25 mouse cellular contexts compared by ENCODE assay signal in the genomic region with DNA sequence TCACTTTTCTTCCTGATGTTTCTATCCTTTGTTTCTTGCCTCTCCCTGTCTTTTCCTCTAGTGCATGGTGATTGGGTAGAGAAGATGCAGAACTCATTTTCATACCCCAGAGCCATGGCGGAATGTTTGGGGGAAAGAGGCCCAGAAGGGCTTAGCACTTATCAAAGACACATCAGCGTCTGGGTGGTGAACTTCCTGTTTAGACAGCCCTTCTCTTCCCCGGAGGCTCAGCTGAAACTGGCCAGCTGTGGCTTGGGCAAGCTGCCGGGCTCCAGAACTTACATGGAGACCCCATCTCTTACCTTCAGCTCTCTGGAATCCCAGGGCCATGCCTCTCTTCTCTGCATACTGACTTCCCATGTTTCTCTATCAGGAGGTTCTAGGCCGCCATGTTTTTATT. TPM values are rescaled to one million over a fixed set of nuclear protein-coding genes. Genes with fewer than 3 reads are reported as not detected.
DNase-seq lines count a peak whose midpoint lies in the region; ATAC-seq and TF ChIP-seq lines count a peak whose summit lies in the region.
"Had no signal": no experiment of that assay in that cellular context is flagged by ENCODE, and none has a peak within 500 bp of the region (broad histone marks: within the 10 kb centered on the region; RNA-seq: fewer than 3 reads in every experiment).

No protein-coding gene starts in this region.

- no peak overlapping the region for H3K4me3 ChIP-seq in CH12.LX (replicated peaks in 1 of 3; ENCODE audit: low read depth in 2 of 3, low read length in 2 of 3, poor library complexity in 1 of 3)
- no peak overlapping the region for H3K4me3 ChIP-seq in lung, embryonic 16.5 days (ENCODE audit: low read length)
- H3K4me3 ChIP-seq: embryonic facial prominence, embryonic 13.5 days; forebrain, embryonic 10.5 days; heart, embryonic 12.5 days; left cerebral cortex, adult 2 months; limb, embryonic 13.5 days; neural tube, embryonic 15.5 days had no signal

- H3K9me3 ChIP-seq in CH12.LX (replicated peaks; ENCODE audit: low read length), result no peaks in the 10 kb centered on the region
- H3K9me3 ChIP-seq in lung, embryonic 16.5 days (ENCODE audit: control insufficient read depth, low read length), result no peaks in the 10 kb centered on the region
- H3K9me3 ChIP-seq: embryonic facial prominence, embryonic 13.5 days; forebrain, embryonic 10.5 days; heart, embryonic 12.5 days; limb, embryonic 13.5 days; neural tube, embryonic 15.5 days had no signal

- DNase-seq in CH12.LX (ENCODE audit: extremely low read depth), result no peak
- DNase-seq in lung, postnatal 36 days, result peak; percentile 35
- no peak for DNase-seq in T-cell, adult 2 months (ENCODE audit: low spot score)
- no peak for DNase-seq in retina, embryonic 14.5 days (ENCODE audit: low spot score)
- no peak for DNase-seq in layer of hippocampus, postnatal 10 days (ENCODE audit: low spot score in 2 of 2)
- no peak for DNase-seq in cerebellum, postnatal 25 days
- DNase-seq: adrenal gland, adult 8-10 months; cerebellum, adult 2 months; cerebellum, postnatal 36 days; kidney, postnatal 25 days; midbrain, embryonic 14.5 days; right cerebral cortex, postnatal 25 days had no signal

- H3K27me3 ChIP-seq in CH12.LX (replicated peaks), result no peaks in the 10 kb centered on the region
- no peaks in the 10 kb centered on the region for H3K27me3 ChIP-seq in lung, embryonic 16.5 days (ENCODE audit: control insufficient read depth, insufficient read depth, low read depth, low read length)
- H3K27me3 ChIP-seq: neural tube, embryonic 15.5 days had no signal

- no peak overlapping the region for H3K9ac ChIP-seq in CH12.LX (ENCODE audit: insufficient read depth, low read depth)
- no peak overlapping the region for H3K9ac ChIP-seq in lung, embryonic 16.5 days (ENCODE audit: low read length)
- H3K9ac ChIP-seq: embryonic facial prominence, embryonic 13.5 days; heart, embryonic 12.5 days; hindbrain, embryonic 14.5 days; limb, embryonic 13.5 days; neural tube, embryonic 15.5 days had no signal

- ATAC-seq in granulocyte monocyte progenitor cell, adult 5-6 weeks (replicated peaks; ENCODE audit: poor library complexity, severe bottlenecking), result peak; percentile 52; the same call in 1 of the 2 replicates
- peak; percentile 85 for ATAC-seq in lung, embryonic 16.5 days (ENCODE audit: low read depth)
- ATAC-seq: forebrain, embryonic 16.5 days; intestine, postnatal 0 days had no signal

- no peak for TF ChIP-seq EP300 in CH12.LX (IDR thresholded peaks at IDR 0.05; ENCODE audit: low read length)

- dilution Hi-C loops in CH12.LX (cut with MboI; ENCODE audit: extremely low pct_ligation_motif_present, extremely low pct_unique_long_range_greater_than_20kb, low sequenced_read_pairs), result no loop called here

- H3K36me3 ChIP-seq in CH12.LX (replicated peaks in 1 of 2; ENCODE audit: control insufficient read depth in 1 of 2, insufficient read depth in 1 of 2, low read length in 1 of 2), result no peaks in the 10 kb centered on the region
- no peaks in the 10 kb centered on the region for H3K36me3 ChIP-seq in lung, embryonic 16.5 days (ENCODE audit: control insufficient read depth, insufficient read depth, low read length)
- H3K36me3 ChIP-seq: embryonic facial prominence, embryonic 13.5 days; forebrain, embryonic 10.5 days; heart, embryonic 12.5 days; limb, embryonic 13.5 days; neural tube, embryonic 15.5 days had no signal

- in situ Hi-C loops in CH12.LX (cut with MboI; ENCODE audit: low pct_ligation_motif_present, low pct_unique_long_range_greater_than_20kb, low sequenced_read_pairs), result no loop called here

- H3K79me2 ChIP-seq in CH12.LX (replicated peaks; ENCODE audit: control insufficient read depth, extremely low read depth, insufficient read depth, poor library complexity, severe bottlenecking), result no peaks in the 10 kb centered on the region

- H3K27ac ChIP-seq in CH12.LX (ENCODE audit: insufficient read depth, low read depth), result no peak overlapping the region
- peak overlapping the region; percentile 74 for H3K27ac ChIP-seq in lung, embryonic 16.5 days (ENCODE audit: low read length)
- H3K27ac ChIP-seq: embryonic facial prominence, embryonic 13.5 days; forebrain, embryonic 10.5 days; hindbrain, embryonic 14.5 days; left cerebral cortex, adult 2 months; limb, embryonic 13.5 days; neural tube, embryonic 15.5 days had no signal

- TF ChIP-seq RAD21 in CH12.LX (IDR thresholded peaks at IDR 0.05; ENCODE audit: low read depth, low read length), result no peak

- WGBS in lung, embryonic 16.5 days, result 26% methylated on average over 5 of the region's 5 CpGs

- 0 out of 2 replicates have a peak overlapping the region, but pooled peaks have one; percentile 42 for H3K4me2 ChIP-seq in CH12.LX (ENCODE audit: insufficient read depth, low read depth, poor library complexity, severe bottlenecking)
- H3K4me2 ChIP-seq in lung, embryonic 16.5 days (ENCODE audit: low read depth, low read length), result no peak overlapping the region
- H3K4me2 ChIP-seq: embryonic facial prominence, embryonic 13.5 days; heart, embryonic 12.5 days; hindbrain, embryonic 14.5 days; limb, embryonic 13.5 days; liver, embryonic 11.5 days; neural tube, embryonic 15.5 days had no signal

- no peak for TF ChIP-seq POLR2A in CH12.LX (IDR thresholded peaks at IDR 0.05; ENCODE audit: low read depth, low read length)

- peaks cover 0 to 29% of the 10 kb centered on the region in 2 experiments; a peak in 2 of 4 replicates for H3K4me1 ChIP-seq in CH12.LX (ENCODE audit: control insufficient read depth in 1 of 2, insufficient read depth in 2 of 2)
- H3K4me1 ChIP-seq in lung, embryonic 16.5 days (replicated peaks; ENCODE audit: control insufficient read depth, insufficient read depth, low read length), result peaks cover 22% of the 10 kb centered on the region
- H3K4me1 ChIP-seq: forebrain, embryonic 10.5 days; limb, embryonic 13.5 days; neural tube, embryonic 15.5 days had no signal

- TF ChIP-seq CTCF in CH12.LX (conservative IDR thresholded peaks at IDR 0.05 in 1 of 2, IDR thresholded peaks at IDR 0.05 in 1 of 2; ENCODE audit: low read depth in 2 of 2, low read length in 2 of 2), result no peak

TF ChIP-seq in CH12.LX, 34 proteins besides CTCF, POLR2A, EP300 and RAD21:
- no peak for TF ChIP-seq USF1 (IDR thresholded peaks at IDR 0.05; ENCODE audit: low read depth, low read length)

RNA-seq across cellular contexts. Expression of a gene that starts 32.6 kb away (rescaled TPM):
- total RNA-seq in CH12.LX (2012; rRNA removed), result not detected in 2 replicates
- total RNA-seq in CH12.LX (2014; rRNA removed), result not detected in 2 replicates
- polyA plus RNA-seq in CH12.LX (2012; ENCODE audit: insufficient read length, low read depth), result not detected in 2 replicates
- total RNA-seq in granulocyte monocyte progenitor cell, adult 5-6 weeks (2014; fragmentation: Nextera tagmentation), result not detected in 2 replicates
- total RNA-seq in granulocyte monocyte progenitor cell, adult 5-6 weeks (2017), result not detected in 2 replicates
- 106 and 113 TPM in 2 replicates for polyA plus RNA-seq in lung, embryonic 16.5 days (2015; fragmentation: Nextera tagmentation; extraction: Ambion mirVana)
- total RNA-seq in layer of hippocampus, postnatal 10 days (2021), result 10 to 100 TPM; 40.2 to 41.2 TPM
- total RNA-seq: monocyte, adult 5-6 weeks had no signal

Comparison
In these comparisons a context has a peak if more than half of its experiments do, and no peak if none do; other contexts are left out.
1. RNA of a gene that starts 32.6 kb away (total RNA-seq): 40.2 to 41.2 TPM in layer of hippocampus, postnatal 10 days; not detected in CH12.LX and not detected in granulocyte monocyte progenitor cell, adult 5-6 weeks; every median in the first group is over 10 times any median in the second.